Mouse (Mus musculus): ENCODE data around the gene Rbm38. TPM values are rescaled to one million over a fixed set of nuclear protein-coding genes. Genes with fewer than 3 reads are reported as not detected.
A peak's percentile ranks its signal among the peaks of the same experiment; 100 is the strongest.

Gene Rbm38
- polyA plus RNA-seq, 1 experiment from 2014 or later: 28.3 TPM

DNA sequence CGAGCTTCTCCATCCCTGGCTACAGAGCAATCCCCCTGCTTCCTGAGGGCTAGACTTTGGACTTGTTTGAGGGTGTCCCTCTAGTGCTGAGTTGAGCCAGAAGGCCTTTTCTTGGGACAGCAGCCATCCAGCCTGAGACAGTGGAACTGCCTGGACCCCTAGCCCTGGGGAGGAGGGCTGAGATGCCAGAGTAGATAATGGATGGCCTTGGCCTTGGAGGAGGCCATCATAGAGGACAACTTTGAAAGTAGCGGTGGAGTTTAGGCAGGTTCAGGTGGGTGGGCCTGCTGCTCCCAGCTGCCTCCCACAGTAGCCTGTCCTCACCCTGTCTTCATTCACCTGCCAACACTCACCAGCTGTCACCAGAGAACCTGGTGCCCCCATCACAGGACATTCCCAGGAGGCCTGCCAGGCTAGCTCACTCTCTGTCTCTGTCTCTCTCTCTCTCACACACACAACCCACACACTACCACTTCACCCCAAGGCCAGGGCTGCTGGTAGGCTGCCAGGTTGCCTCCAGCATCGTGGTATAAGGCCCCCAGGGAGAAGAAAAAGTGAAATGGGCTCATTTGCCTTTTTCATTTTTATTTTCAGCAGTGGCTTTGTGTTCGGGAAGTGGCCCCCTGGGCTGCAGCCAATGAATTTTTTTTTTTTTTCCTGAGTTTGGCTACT, 7.7 kb downstream of the Rbm38 start:
- H3K36me3 ChIP-seq: peaks cover 80% of the 10 kb centered on the region

DNA sequence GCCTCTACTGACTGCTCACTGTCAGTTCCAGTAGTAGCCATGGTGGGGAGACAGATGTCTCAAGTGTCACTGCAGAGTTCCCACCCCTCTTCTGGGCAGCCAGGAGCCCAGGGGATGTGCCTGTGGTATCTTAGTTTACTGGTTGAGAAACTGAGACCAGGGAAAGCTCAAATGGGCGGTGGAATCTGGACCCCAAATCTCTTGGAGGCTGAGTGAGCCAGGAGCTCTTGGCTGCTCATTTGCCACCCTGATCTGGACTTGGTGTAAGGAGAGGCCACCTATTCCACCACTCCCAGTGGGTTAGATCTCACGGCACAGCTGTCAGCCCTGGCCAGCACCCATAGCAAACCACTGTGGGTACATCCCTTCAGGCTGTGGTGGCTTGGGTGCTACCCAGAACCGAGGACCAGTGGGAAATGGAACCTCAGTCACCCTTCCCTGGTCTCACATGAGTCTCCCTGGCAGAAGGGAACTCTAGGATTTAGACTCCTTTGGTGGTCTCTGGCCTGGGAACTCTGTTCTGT, 8.3 kb downstream of the Rbm38 start:
- no peaks in the 10 kb centered on the region for H3K27me3 ChIP-seq
- WGBS: 87% methylated on average over 3 of the region's 3 CpGs
- no peaks in the 10 kb centered on the region for H3K9me3 ChIP-seq
- H3K4me2 ChIP-seq (replicated peaks): no peak overlapping the region
- 0 out of 2 replicates have a peak overlapping the region, but pooled peaks have one; percentile 4 for H3K9ac ChIP-seq
- H3K36me3 ChIP-seq: peaks cover 86% of the 10 kb centered on the region
- H3K27ac ChIP-seq: no peak overlapping the region
- H3K4me3 ChIP-seq: no peak overlapping the region
- no peak for ATAC-seq (ENCODE audit: low FRiP score, low read depth)
- H3K4me1 ChIP-seq: peaks cover 41% of the 10 kb centered on the region

More for the DNA sequence above, 7.7 kb downstream of the Rbm38 start:
- WGBS: 69% methylated on average over 4 of the region's 4 CpGs
- Histone ChIP-seq H3K9me3 (no peaks in the 10 kb centered on the region), H3K27me3 (no peaks in the 10 kb centered on the region), H3K4me3 (no peak overlapping the region), H3K4me1 (peaks cover 47% of the 10 kb centered on the region), H3K4me2 (replicated peaks) (peak overlapping the region; percentile 16; the same call in 1 of the 2 replicates), H3K9ac (peak overlapping the region; percentile 39; the same call in 1 of the 2 replicates), H3K27ac (no peak overlapping the region)
- ATAC-seq (ENCODE audit: low FRiP score, low read depth): no peak

DNA sequence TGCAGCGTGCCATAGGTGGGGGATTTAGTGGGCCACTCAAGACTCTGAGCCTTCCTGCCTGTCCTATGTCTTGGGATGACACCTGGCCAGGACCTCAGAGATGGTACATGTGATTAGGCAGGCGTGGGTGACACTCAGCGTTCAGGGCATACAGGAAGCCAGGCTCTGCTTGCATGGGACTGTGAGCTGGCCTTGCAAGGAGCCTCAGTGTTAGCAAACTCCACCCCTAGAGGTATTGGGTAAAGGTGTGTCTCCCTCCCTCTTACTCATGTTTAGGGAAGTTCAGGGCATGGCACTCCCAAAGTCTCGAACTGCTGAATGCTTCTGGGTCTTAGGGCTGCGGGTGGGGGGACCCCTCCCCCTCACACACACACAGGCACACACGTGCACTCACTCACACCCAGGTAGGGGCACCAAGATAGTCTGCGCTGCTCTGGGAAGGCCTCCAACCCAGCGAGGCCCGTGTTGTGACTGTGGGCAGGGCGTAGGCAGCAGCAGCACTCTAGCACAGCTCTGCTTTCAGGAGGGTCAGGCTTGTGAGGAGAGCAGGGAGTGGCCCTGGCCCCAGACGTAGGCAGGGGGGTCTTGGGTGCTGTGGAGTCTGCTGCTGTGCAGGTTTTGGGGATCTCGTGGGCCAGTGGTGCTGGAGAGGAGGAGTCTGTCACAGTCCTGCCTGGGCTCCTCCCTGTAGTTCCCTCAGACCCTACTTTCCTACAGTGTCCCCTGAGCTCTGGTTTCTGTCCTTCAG, 10.5 kb downstream of the Rbm38 start:
- WGBS: 74% methylated on average over 12 of the region's 12 CpGs
- ATAC-seq (ENCODE audit: low FRiP score, low read depth): no peak
- H3K36me3 ChIP-seq: peaks cover 89% of the 10 kb centered on the region

GRCm38 (mm10) chr2:173033531-173033930, 13.2 kb downstream of the Rbm38 start:
- no peak for ATAC-seq (ENCODE audit: low FRiP score, low read depth)

More for the DNA sequence above, 10.5 kb downstream of the Rbm38 start:
- H3K4me3 ChIP-seq: no peak overlapping the region
- no peak overlapping the region for H3K4me2 ChIP-seq (replicated peaks)
- H3K27ac ChIP-seq: no peak overlapping the region
- no peaks in the 10 kb centered on the region for H3K9me3 ChIP-seq
- H3K9ac ChIP-seq: no peak overlapping the region
- H3K27me3 ChIP-seq: no peaks in the 10 kb centered on the region
- H3K4me1 ChIP-seq: peaks cover 19% of the 10 kb centered on the region

DNA sequence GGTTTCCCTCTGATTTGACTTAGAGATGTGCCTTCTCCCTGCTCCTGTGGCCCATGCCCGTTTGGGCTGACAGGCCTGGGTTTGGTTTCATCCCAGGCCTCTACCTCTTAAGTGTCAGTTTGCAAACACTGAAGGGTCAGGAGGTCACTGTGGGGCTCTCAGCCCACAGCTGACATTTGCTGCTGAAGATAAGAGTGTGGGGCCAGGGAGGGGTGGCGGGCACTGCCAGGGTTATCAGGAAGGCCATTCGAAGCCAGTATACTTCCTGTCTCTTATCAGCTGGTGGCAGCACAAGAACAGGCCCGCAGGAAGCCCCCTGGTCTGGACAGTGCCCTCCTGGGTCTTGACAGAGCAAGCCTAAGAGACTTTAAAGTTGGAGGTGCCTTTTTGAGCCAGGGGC, 14.7 kb downstream of the Rbm38 start:
- no peak for ATAC-seq (ENCODE audit: low FRiP score, low read depth)
- 62% methylated on average over 4 of the region's 4 CpGs for WGBS

More at GRCm38 (mm10) chr2:173033531-173033930, 13.2 kb downstream of the Rbm38 start:
- Histone ChIP-seq H3K27me3 (no peaks in the 10 kb centered on the region), H3K4me1 (no peaks in the 10 kb centered on the region), H3K9me3 (no peaks in the 10 kb centered on the region), H3K4me3 (no peak overlapping the region), H3K27ac (no peak overlapping the region), H3K4me2 (replicated peaks) (no peak overlapping the region), H3K36me3 (peaks cover 72% of the 10 kb centered on the region), H3K9ac (no peak overlapping the region)
- WGBS: 93% methylated on average over 13 of the region's 13 CpGs

DNA sequence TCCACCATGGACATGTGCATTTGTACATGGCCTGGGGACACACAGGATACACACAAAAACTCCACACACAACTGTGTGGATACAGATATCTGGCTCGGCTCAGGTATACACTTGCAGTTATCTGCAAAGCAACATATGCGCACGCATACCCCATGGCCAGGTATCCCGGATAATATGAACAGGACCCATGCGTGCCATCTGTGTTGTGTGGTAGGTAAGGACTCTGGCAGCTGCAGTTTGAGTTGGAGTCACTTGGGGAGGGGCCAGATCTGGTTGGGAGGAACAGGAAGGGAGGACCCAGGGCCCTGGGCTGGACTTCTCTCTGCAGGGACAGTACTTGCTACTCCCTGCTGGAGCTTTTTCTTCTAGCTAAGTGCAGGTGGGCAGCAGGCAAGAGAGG, 15.4 kb downstream of the Rbm38 start:
- peaks cover 51% of the 10 kb centered on the region for H3K36me3 ChIP-seq
- no peaks in the 10 kb centered on the region for H3K9me3 ChIP-seq
- no peak overlapping the region for H3K9ac ChIP-seq
- peak overlapping the region; percentile 22; the same call in 1 of the 2 replicates for H3K27ac ChIP-seq
- H3K27me3 ChIP-seq: no peaks in the 10 kb centered on the region
- WGBS: 93% methylated on average over 5 of the region's 5 CpGs
- H3K4me2 ChIP-seq (replicated peaks): no peak overlapping the region
- H3K4me1 ChIP-seq: no peaks in the 10 kb centered on the region
- ATAC-seq (ENCODE audit: low FRiP score, low read depth): no peak
- H3K4me3 ChIP-seq: no peak overlapping the region

More for the DNA sequence above, 14.7 kb downstream of the Rbm38 start:
- no peaks in the 10 kb centered on the region for H3K4me1 ChIP-seq
- no peak overlapping the region for H3K4me3 ChIP-seq
- no peak overlapping the region for H3K4me2 ChIP-seq (replicated peaks)
- no peak overlapping the region; the same call in 1 of the 2 replicates for H3K27ac ChIP-seq
- peaks cover 57% of the 10 kb centered on the region for H3K36me3 ChIP-seq
- no peaks in the 10 kb centered on the region for H3K9me3 ChIP-seq
- H3K9ac ChIP-seq: no peak overlapping the region
- H3K27me3 ChIP-seq: no peaks in the 10 kb centered on the region

- Histone ChIP-seq H3K4me3 (no peak overlapping the region), H3K4me2 (replicated peaks) (no peak overlapping the region), H3K9ac (no peak overlapping the region), H3K36me3 (peaks cover 47% of the 10 kb centered on the region), H3K27ac (peak overlapping the region; percentile 22; the same call in 1 of the 2 replicates), H3K27me3 (no peaks in the 10 kb centered on the region), H3K4me1 (no peaks in the 10 kb centered on the region), H3K9me3 (no peaks in the 10 kb centered on the region)
- WGBS: 89% methylated on average over 5 of the region's 5 CpGs
- ATAC-seq (ENCODE audit: low FRiP score, low read depth): no peak
Measured at GRCm38 (mm10) chr2:173036055-173036454, 15.8 kb downstream of the Rbm38 start.

- Histone ChIP-seq H3K9ac (no peak overlapping the region), H3K27ac (no peak overlapping the region)
- 59% methylated on average over 4 of the region's 4 CpGs for WGBS
Measured at GRCm38 (mm10) chr2:173036611-173037010, 16.3 kb downstream of the Rbm38 start.

DNA sequence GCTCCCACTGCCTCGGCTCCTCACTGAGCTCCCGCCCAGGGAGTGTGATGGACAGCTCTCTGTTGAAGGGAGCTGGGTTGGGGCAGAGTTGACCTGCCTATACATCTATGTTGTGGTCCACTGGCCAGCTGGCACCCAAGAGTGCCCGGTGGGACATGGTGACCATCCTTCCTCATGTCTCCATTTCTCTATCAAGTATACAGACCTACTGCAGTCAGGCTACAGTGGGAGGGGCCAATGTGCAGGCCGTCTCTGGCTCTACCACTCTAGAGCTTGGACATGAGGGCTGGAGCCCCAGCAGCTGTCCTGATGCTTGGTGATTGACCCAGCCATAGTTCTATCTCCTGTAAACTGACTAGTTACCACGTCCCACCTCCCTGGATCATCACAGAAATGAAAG, 17.0 kb downstream of the Rbm38 start:
- Histone ChIP-seq H3K4me3 (no peak overlapping the region), H3K9ac (no peak overlapping the region), H3K36me3 (peaks cover 34% of the 10 kb centered on the region), H3K4me1 (no peaks in the 10 kb centered on the region), H3K27me3 (no peaks in the 10 kb centered on the region), H3K27ac (no peak overlapping the region), H3K9me3 (no peaks in the 10 kb centered on the region), H3K4me2 (replicated peaks) (no peak overlapping the region)
- no peak for ATAC-seq (ENCODE audit: low FRiP score, low read depth)
- 78% methylated on average over 5 of the region's 5 CpGs for WGBS

More at GRCm38 (mm10) chr2:173036611-173037010, 16.3 kb downstream of the Rbm38 start:
- Histone ChIP-seq H3K27me3 (no peaks in the 10 kb centered on the region), H3K4me1 (no peaks in the 10 kb centered on the region), H3K4me3 (no peak overlapping the region), H3K4me2 (replicated peaks) (no peak overlapping the region), H3K9me3 (no peaks in the 10 kb centered on the region), H3K36me3 (peaks cover 41% of the 10 kb centered on the region)
- ATAC-seq (ENCODE audit: low FRiP score, low read depth): no peak

- Histone ChIP-seq H3K36me3 (peaks cover 27% of the 10 kb centered on the region), H3K4me1 (no peaks in the 10 kb centered on the region), H3K9ac (no peak overlapping the region), H3K9me3 (no peaks in the 10 kb centered on the region), H3K27ac (no peak overlapping the region), H3K4me3 (no peak overlapping the region), H3K4me2 (replicated peaks) (no peak overlapping the region), H3K27me3 (no peaks in the 10 kb centered on the region)
- ATAC-seq (ENCODE audit: low FRiP score, low read depth): no peak
- 75% methylated on average over 7 of the region's 7 CpGs for WGBS
Measured at GRCm38 (mm10) chr2:173037827-173038607, 17.7 kb downstream of the Rbm38 start.

GRCm38 (mm10) chr2:173039041-173039440, 18.7 kb downstream of the Rbm38 start:
- ATAC-seq (ENCODE audit: low FRiP score, low read depth): no peak
- H3K27ac ChIP-seq: no peak overlapping the region
- peaks cover 17% of the 10 kb centered on the region for H3K36me3 ChIP-seq
- H3K4me2 ChIP-seq (replicated peaks): no peak overlapping the region
- no peaks in the 10 kb centered on the region for H3K4me1 ChIP-seq
- no peak overlapping the region for H3K9ac ChIP-seq
- H3K9me3 ChIP-seq: no peaks in the 10 kb centered on the region
- no peak overlapping the region for H3K4me3 ChIP-seq
- 90% methylated on average over 4 of the region's 4 CpGs for WGBS
- no peaks in the 10 kb centered on the region for H3K27me3 ChIP-seq
